Mouse (Mus musculus): ENCODE data around the gene Mdfic. TPM values are rescaled to one million over a fixed set of nuclear protein-coding genes. Genes with fewer than 3 reads are reported as not detected.

The Mdfic gene
- total and polyA plus RNA-seq, 3 experiments: 0.05 TPM; not detected in 2

DNA sequence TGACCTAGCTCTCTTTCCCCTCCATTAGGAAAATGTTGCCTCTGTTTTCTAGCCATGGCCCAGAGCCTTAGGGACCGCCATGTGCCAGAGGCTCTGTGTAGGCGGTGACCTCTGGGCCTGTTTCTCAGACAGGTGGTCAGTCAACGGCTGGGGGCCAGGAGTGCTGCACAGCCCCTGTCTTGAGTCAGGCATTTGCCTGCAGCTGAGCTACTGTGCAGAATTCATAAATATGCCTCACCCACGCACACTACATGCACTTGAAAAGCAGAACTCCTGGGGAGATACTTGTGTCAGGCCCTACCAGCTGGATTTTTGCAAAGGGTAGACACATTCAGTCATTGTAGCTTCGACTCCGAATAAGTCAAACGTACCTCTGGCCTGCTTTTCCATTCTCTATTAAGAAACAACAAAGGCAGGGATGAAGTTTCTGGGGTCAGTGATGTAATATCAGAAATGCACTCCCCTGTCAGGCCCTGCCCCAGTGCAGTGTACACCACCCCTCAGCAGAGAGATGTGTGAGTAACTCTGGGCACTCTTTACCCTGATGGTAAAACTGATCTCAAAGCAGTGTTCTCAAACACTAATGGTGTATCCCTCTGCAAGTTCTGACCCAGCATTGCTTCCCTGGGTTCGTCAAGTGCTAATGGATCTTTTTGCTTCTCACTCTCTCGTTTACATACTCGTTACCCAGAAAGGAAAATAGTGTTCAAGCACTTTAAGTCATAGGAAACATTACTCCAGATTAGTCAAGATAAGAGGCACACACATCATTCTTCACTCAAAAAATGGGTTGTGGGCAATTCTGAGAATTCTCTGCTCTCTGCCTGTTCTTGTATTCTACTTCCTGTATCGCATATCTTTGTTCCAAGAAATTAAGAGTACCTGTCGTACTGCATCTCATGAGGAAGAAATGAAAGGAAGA, 72.5 kb downstream of the Mdfic start:
- H3K4me1 ChIP-seq (ENCODE audit: insufficient read depth, low read depth, low read length): no peaks in the 10 kb centered on the region
- no peaks in the 10 kb centered on the region for H3K27me3 ChIP-seq (ENCODE audit: insufficient read depth, low read length)
- no peak overlapping the region for H3K4me3 ChIP-seq (ENCODE audit: low read depth, low read length)
- DNase-seq (ENCODE audit: low spot score) (no peak), ATAC-seq (ENCODE audit: extremely low read depth, insufficient number of reproducible peaks, low FRiP score, poor library complexity, severe bottlenecking) (no peak)
- H3K9me3 ChIP-seq (replicated peaks): no peaks in the 10 kb centered on the region
- H3K36me3 ChIP-seq (replicated peaks): no peaks in the 10 kb centered on the region
- TF ChIP-seq GATA1 (IDR thresholded peaks at IDR 0.05; ENCODE audit: borderline replicate concordance, low read length) (no peak), POLR2AphosphoS5 (IDR thresholded peaks at IDR 0.05; ENCODE audit: insufficient replicate concordance, low read depth, low read length) (no peak)

GRCm38 (mm10) chr6:15793602-15794345, 73.3 kb downstream of the Mdfic start:
- DNase-seq (ENCODE audit: low spot score) (no peak), ATAC-seq (ENCODE audit: extremely low read depth, insufficient number of reproducible peaks, low FRiP score, poor library complexity, severe bottlenecking) (no peak)
- H3K9me3 ChIP-seq (replicated peaks): no peaks in the 10 kb centered on the region
- H3K27me3 ChIP-seq (ENCODE audit: insufficient read depth, low read length): no peaks in the 10 kb centered on the region
- no peak for TF ChIP-seq TAL1 (conservative IDR thresholded peaks at IDR 0.05; ENCODE audit: low read depth, low read length)
- TF ChIP-seq POLR2AphosphoS5 (IDR thresholded peaks at IDR 0.05; ENCODE audit: insufficient replicate concordance, low read depth, low read length): no peak
- no peak for TF ChIP-seq GATA2 (IDR thresholded peaks at IDR 0.05; ENCODE audit: borderline replicate concordance, low read depth, low read length)
- no peak for TF ChIP-seq GATA1 (IDR thresholded peaks at IDR 0.05; ENCODE audit: borderline replicate concordance, low read length)
- TF ChIP-seq CTCF (IDR thresholded peaks at IDR 0.05; ENCODE audit: low read depth, low read length): no peak
- H3K4me1 ChIP-seq (ENCODE audit: insufficient read depth, low read depth, low read length): no peaks in the 10 kb centered on the region
- H3K4me3 ChIP-seq (ENCODE audit: low read depth, low read length): no peak overlapping the region
- H3K36me3 ChIP-seq (replicated peaks): no peaks in the 10 kb centered on the region

GRCm38 (mm10) chr6:15794801-15795200, 74.3 kb downstream of the Mdfic start:
- ATAC-seq (ENCODE audit: extremely low read depth, insufficient number of reproducible peaks, low FRiP score, poor library complexity, severe bottlenecking) (no peak), DNase-seq (ENCODE audit: low spot score) (no peak)
- TF ChIP-seq POLR2AphosphoS5 (IDR thresholded peaks at IDR 0.05; ENCODE audit: insufficient replicate concordance, low read depth, low read length) (no peak), CTCF (IDR thresholded peaks at IDR 0.05; ENCODE audit: low read depth, low read length) (no peak), GATA1 (IDR thresholded peaks at IDR 0.05; ENCODE audit: borderline replicate concordance, low read length) (no peak), GATA2 (IDR thresholded peaks at IDR 0.05; ENCODE audit: borderline replicate concordance, low read depth, low read length) (no peak), TAL1 (conservative IDR thresholded peaks at IDR 0.05; ENCODE audit: low read depth, low read length) (no peak)

GRCm38 (mm10) chr6:15807382-15807781, 86.9 kb downstream of the Mdfic start:
- ATAC-seq (ENCODE audit: extremely low read depth, insufficient number of reproducible peaks, low FRiP score, poor library complexity, severe bottlenecking) (no peak), DNase-seq (ENCODE audit: low spot score) (no peak)
- Histone ChIP-seq H3K9me3 (replicated peaks) (no peaks in the 10 kb centered on the region), H3K27me3 (ENCODE audit: insufficient read depth, low read length) (no peaks in the 10 kb centered on the region), H3K4me1 (ENCODE audit: insufficient read depth, low read depth, low read length) (no peaks in the 10 kb centered on the region), H3K36me3 (replicated peaks) (no peaks in the 10 kb centered on the region), H3K4me3 (ENCODE audit: low read depth, low read length) (no peak overlapping the region)
- TF ChIP-seq POLR2AphosphoS5 (IDR thresholded peaks at IDR 0.05; ENCODE audit: insufficient replicate concordance, low read depth, low read length) (no peak), TAL1 (conservative IDR thresholded peaks at IDR 0.05; ENCODE audit: low read depth, low read length) (no peak), GATA2 (IDR thresholded peaks at IDR 0.05; ENCODE audit: borderline replicate concordance, low read depth, low read length) (no peak), GATA1 (IDR thresholded peaks at IDR 0.05; ENCODE audit: borderline replicate concordance, low read length) (no peak), CTCF (IDR thresholded peaks at IDR 0.05; ENCODE audit: low read depth, low read length) (no peak)

More at GRCm38 (mm10) chr6:15794801-15795200, 74.3 kb downstream of the Mdfic start:
- Histone ChIP-seq H3K36me3 (replicated peaks) (no peaks in the 10 kb centered on the region), H3K4me1 (ENCODE audit: insufficient read depth, low read depth, low read length) (no peaks in the 10 kb centered on the region), H3K9me3 (replicated peaks) (peaks cover 2% of the 10 kb centered on the region), H3K27me3 (ENCODE audit: insufficient read depth, low read length) (no peaks in the 10 kb centered on the region), H3K4me3 (ENCODE audit: low read depth, low read length) (no peak overlapping the region)

- H3K4me3 ChIP-seq (ENCODE audit: low read depth, low read length): no peak overlapping the region
- no peaks in the 10 kb centered on the region for H3K4me1 ChIP-seq (ENCODE audit: insufficient read depth, low read depth, low read length)
- DNase-seq (ENCODE audit: low spot score) (no peak), ATAC-seq (ENCODE audit: extremely low read depth, insufficient number of reproducible peaks, low FRiP score, poor library complexity, severe bottlenecking) (no peak)
- H3K27me3 ChIP-seq (ENCODE audit: insufficient read depth, low read length): no peaks in the 10 kb centered on the region
- no peaks in the 10 kb centered on the region for H3K9me3 ChIP-seq (replicated peaks)
- H3K36me3 ChIP-seq (replicated peaks): no peaks in the 10 kb centered on the region
- TF ChIP-seq POLR2AphosphoS5 (IDR thresholded peaks at IDR 0.05; ENCODE audit: insufficient replicate concordance, low read depth, low read length) (no peak), GATA1 (IDR thresholded peaks at IDR 0.05; ENCODE audit: borderline replicate concordance, low read length) (no peak), GATA2 (IDR thresholded peaks at IDR 0.05; ENCODE audit: borderline replicate concordance, low read depth, low read length) (no peak), CTCF (IDR thresholded peaks at IDR 0.05; ENCODE audit: low read depth, low read length) (no peak), TAL1 (conservative IDR thresholded peaks at IDR 0.05; ENCODE audit: low read depth, low read length) (no peak)
These were observed 104.8 kb downstream of the Mdfic start for GRCm38 (mm10) chr6:15825236-15825635.

DNA sequence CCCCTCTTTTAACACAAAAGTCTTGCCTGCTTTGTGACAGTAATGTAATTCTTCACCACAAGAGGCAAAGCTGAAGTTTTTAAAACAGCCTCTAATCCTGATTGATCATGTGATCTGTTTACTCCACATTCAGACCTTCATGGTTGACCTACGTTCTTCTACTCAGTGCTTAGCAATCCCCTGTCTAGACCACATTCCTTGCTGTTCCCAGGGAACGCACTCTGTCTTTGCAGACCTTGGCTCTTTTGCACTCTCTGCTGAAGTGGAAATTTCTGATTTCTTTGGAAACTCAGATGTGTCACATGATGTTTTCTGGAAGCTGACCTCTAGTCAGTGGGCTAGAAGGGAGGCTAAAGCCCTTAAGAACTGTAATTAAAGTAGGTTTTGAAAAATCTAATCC, 109.4 kb downstream of the Mdfic start:
- DNase-seq (ENCODE audit: low spot score): no peak
- Histone ChIP-seq H3K36me3 (replicated peaks) (no peaks in the 10 kb centered on the region), H3K4me1 (ENCODE audit: insufficient read depth, low read depth, low read length) (no peaks in the 10 kb centered on the region), H3K4me3 (ENCODE audit: low read depth, low read length) (no peak overlapping the region), H3K27me3 (ENCODE audit: insufficient read depth, low read length) (no peaks in the 10 kb centered on the region), H3K9me3 (replicated peaks) (peaks cover 2% of the 10 kb centered on the region)
- no peak for ATAC-seq (ENCODE audit: extremely low read depth, insufficient number of reproducible peaks, low FRiP score, poor library complexity, severe bottlenecking)
- no peak for TF ChIP-seq CTCF (IDR thresholded peaks at IDR 0.05; ENCODE audit: low read depth, low read length)
- no peak for TF ChIP-seq TAL1 (conservative IDR thresholded peaks at IDR 0.05; ENCODE audit: low read depth, low read length)
- TF ChIP-seq POLR2AphosphoS5 (IDR thresholded peaks at IDR 0.05; ENCODE audit: insufficient replicate concordance, low read depth, low read length): no peak
- no peak for TF ChIP-seq GATA2 (IDR thresholded peaks at IDR 0.05; ENCODE audit: borderline replicate concordance, low read depth, low read length)
- no peak for TF ChIP-seq GATA1 (IDR thresholded peaks at IDR 0.05; ENCODE audit: borderline replicate concordance, low read length)

Measured in G1E (cell line).